Mouse (Mus musculus) small intestine, adult 10 weeks (tissue): ENCODE results near the gene Slco1a1. TPM values are rescaled to one million over a fixed set of nuclear protein-coding genes. Genes with fewer than 3 reads are reported as not detected.

Experiments
- polyA plus RNA-seq: library from polyadenylated mRNA; stranded (reverse); fragments of 350-450 nt; fragmentation: Illumina TruSeq; extraction: RNeasy Lipid Tissue Mini Kit (QIAGEN cat#74804); gene quantifications from one replicate; pipeline ENCODE4 v1.2.3, GENCODE M21; 2014; ENCODE audit warnings: low replicate concordance

Gene Slco1a1
- 0.11 TPM for polyA plus RNA-seq

GRCm38 (mm10) chr6:141946862-141947261 lies at the start of gene Slco1a1:
Slco1a1 (minus strand) TSS chr6:141946962.

Other genes starting within 250 kb of the Slco1a1 start
- not detected for gene Gm5724, start 173.2 kb downstream of the Slco1a1 start, polyA plus RNA-seq
- 0.30 TPM for gene Slco1a4, start 90.8 kb downstream of the Slco1a1 start, polyA plus RNA-seq
- gene Gm6614, start 64.5 kb upstream of the Slco1a1 start, polyA plus RNA-seq: not detected